Mouse (Mus musculus) skeletal muscle tissue, postnatal 0 days (tissue): Measurements from ENCODE around the gene Cyfip2. TPM values are rescaled to one million over a fixed set of nuclear protein-coding genes. Genes with fewer than 3 reads are reported as not detected.

Experiments used
- microRNA-seq, 2 experiments: library from miRNA; unstranded; fragments of <30 nt; microRNA quantifications; one replicate each; pipeline ENCODE4; 2016
- polyA plus RNA-seq: library from polyadenylated mRNA; unstranded; fragments of >200 nt; fragmentation: Nextera tagmentation; extraction: Ambion mirVana; gene quantifications from 2 replicates; pipeline ENCODE4 v1.2.1, GENCODE M21; 2015

Gene Cyfip2
- 1.1 and 1.7 TPM in 2 replicates for polyA plus RNA-seq

DNA sequence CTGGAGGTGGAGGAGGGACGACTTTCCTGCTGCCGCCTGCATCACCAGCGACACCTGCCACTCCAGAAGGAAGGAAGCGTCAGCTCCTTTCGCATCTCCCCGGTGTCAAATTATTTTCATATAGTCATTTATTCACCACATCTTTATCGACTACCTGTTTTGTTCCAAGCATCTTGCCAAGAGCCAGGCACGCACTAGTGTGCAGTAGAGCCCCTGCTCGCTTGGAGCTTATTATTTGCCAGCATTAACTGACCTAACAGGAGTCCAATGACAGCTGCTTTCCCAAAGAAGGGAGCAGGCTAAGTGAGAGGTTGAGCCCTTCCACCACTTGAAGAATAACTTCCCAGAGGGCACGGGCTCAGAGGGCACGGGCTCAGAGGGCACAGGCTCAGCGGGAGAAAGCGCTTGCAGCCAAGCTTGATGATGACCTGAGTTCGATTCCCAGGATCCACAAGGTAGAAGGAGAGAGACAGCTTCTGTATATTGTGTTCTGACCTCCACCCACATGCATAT is at the start of gene Cyfip2:
TSS of gene Cyfip2 (minus strand) at position 337 of the 513 bp plus-strand sequence.

DNA sequence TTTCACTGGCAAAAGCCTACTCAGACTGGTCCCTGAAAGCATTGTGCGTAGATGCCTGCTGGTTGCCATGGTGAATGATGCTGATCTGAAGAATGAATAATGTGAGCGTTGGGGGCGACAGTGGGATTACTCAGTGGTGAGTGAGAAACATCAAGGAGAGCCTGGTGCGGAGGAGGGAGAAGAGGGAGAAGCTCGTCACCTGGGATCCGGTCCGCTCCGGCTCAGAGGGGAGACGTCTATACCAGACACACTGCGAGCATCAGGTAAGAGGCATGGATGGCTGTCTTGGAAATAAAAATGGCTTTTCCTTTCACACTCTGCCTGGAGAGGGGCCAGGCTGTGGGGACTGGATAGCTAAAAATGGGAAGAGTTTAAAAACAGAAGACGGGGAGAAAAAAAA is 77.3 kb downstream of the Cyfip2 start, which contains the start of gene Fndc9:
TSS of gene Fndc9 (plus strand) at position 198 of the 400 bp plus-strand sequence.

DNA sequence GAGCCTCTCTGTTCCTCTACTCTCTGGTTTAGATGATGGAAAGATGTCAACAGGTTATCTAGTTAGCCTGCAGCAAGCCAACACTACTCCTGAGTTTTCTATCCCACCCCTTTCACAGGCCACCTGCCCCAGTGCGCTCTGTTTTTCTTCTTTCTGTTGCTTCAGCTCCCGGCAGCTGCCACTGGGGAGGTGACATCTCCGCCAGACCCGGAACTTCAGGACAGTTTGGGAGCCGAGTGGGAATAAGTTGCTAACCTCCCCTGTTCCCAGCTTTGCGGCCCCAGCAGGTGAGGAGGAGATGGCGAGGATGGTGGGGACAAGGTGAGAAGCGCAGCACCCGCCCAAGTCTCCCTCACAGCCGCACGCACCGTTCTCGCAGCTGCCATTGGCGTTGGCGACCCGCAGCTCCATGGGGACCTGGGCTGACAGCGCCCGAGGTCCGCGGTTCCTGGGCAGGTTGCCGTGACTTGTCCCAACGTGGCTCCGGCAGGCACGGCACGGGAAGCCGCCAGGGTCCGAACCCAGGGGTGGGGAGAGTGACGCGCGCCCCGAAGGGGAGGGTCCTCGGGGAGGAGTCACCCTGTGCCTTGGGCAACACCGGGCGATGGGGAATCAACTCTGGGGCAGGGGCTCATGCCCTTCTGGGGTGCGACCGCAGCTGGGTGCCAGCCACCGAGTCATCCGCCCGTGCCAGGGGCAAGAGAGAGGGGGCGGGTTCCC is 146.6 kb downstream of the Cyfip2 start, which contains the start of gene Nipal4:
TSS of gene Nipal4 (minus strand) at position 643 of the 720 bp plus-strand sequence.

Small RNA genes within 50 kb of the gene (microRNA-seq; reads per million reads assigned to microRNA genes)
- gene Mir7239, result 0 reads per million in 2 experiments

Other genes with a start within 250 kb of the Cyfip2 start
- 0.24 and 0.82 TPM in 2 replicates for gene Nipal4, start 146.4 kb downstream of the Cyfip2 start, polyA plus RNA-seq
- gene Fndc9, start 77.3 kb downstream of the Cyfip2 start, polyA plus RNA-seq, result 0.54 TPM in 1 of 2 replicates, not detected in the other
- 0.04 and 0.07 TPM in 2 replicates for gene Itk, start 76.7 kb upstream of the Cyfip2 start, polyA plus RNA-seq
- not detected in 2 replicates for gene Fam71b, start 83.7 kb upstream of the Cyfip2 start, polyA plus RNA-seq
- 36.2 and 38.5 TPM in 2 replicates for gene Med7, start 124.1 kb upstream of the Cyfip2 start, polyA plus RNA-seq
- 0.15 and 0.18 TPM in 2 replicates for gene Havcr2, start 142.1 kb upstream of the Cyfip2 start, polyA plus RNA-seq
- gene Gm12169, start 211.4 kb upstream of the Cyfip2 start, polyA plus RNA-seq, result not detected in 2 replicates